Mouse (Mus musculus): ENCODE results near the gene Npas2.

Npas2 gene

DNA sequence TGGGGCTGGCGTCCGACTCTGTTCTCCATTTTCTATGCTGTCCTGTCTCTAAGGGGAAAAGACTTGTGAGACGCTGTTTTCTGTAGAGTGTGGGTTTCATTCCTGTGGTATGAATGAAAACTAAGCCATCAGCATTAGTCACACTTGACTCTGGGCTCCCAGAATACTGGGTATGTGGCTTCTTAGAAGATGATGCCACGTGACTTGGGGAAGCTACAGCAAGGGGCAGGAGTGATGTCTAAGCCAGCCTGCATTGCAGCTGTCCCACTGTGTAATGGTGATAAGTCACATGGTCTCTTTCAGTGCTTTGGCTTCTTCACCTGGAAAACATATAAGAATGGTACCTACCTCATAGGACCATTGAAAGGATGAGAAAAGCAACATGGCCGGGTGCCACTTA lies 88.4 kb downstream of the Npas2 start:
- in situ Hi-C loops (cut with MseI, MboI) = no loop called here

DNA sequence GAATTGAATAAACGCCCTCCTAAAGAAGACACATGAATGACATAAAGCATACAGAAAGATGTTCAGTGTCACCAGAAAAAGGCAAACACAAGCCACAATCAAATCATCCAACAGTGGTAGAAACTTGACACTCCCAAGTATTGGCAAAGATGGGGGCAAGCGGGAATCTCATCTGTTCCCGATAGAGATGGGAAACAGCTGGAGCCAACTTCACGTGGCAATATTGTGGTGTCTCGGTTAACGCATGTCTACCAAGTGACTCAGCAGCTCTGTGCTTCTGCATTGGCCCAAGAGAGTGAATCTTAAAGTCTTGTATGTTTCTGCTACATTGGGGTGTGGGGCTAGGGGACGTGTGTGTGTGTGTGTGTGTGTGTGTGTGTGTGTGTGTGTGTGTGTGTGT lies 89.8 kb downstream of the Npas2 start:
- in situ Hi-C loops (cut with MseI, MboI) = no loop called here

DNA sequence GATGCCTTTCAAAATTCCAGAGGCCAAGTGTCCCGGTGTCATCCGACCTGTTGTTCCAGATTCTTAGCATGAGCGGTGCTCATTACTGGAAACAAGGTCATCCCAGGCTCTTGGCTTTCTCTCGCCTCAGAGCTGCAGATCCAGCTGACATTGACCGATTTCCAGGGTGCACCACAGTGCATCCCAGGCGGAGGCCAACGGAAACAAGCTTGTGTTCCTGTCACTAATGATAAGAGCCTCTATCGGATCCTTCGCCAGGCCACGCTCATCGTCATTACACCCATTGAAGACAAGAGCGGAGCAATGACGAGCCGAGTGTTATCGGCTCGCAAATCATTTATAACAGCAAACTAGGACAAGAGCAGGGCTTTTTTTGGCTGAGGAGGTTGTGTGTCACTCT lies 91.3 kb downstream of the Npas2 start:
- in situ Hi-C loops (cut with MseI, MboI) = no loop called here

DNA sequence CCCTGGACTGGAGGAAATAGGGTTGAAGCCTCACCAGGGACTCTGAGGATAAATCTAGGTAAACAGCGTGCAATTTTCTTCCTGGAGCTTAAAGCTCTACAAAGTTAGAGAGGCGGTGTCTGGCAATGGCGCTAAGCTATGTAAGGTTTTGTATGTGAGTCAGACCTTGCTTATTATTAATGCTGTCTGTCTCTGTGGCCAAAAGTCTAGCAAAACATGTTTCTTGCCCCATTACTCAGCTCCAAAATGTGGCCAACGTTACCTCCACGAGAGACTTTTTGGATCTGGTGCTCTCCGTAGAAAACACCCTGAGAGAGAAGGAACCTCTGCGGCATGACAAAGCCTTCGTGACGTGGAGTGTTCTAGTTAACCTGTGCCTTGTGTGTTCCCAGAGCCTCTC lies 93.5 kb downstream of the Npas2 start:
- in situ Hi-C loops (cut with MseI, MboI) = no loop called here

DNA sequence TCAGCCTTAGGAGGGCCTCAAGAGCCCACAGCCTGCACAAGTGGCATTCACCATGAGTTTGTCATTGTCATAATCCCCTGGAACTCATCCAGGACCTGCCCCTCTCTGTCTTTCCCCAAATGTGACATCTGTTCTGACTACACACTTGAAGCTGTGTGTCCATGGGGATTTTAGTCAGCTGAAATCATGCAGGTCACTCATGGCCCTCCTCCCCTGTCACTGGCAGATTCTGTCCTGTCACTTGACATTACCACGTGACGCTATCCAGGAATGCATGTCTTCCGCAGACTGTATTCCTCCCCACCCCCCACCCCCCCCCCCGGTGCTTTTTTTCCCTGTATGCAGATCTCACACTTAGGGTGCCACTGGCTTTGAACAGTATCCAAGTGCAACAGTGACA lies 94.3 kb downstream of the Npas2 start:
- in situ Hi-C loops (cut with MseI, MboI) = no loop called here

DNA sequence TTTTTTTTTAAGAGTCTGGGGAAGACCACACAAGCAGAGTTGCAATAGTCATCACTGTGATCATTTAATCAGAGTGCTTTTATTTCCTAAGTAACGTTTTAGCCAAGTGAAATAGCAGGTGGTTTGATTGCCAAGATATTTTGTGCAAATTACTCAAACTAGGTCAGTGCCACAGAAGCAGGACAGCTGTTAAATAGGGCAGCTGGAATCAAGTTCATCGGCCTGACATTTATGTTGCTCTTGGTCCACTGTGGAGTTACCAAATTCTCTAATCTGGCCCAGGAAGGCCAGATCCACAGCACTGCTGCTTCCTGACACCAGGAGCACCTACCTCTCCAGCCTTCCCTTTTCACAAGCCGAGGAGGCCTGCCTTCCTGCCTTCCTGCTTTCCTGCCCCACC lies 94.9 kb downstream of the Npas2 start:
- in situ Hi-C loops (cut with MseI, MboI) = no loop called here

DNA sequence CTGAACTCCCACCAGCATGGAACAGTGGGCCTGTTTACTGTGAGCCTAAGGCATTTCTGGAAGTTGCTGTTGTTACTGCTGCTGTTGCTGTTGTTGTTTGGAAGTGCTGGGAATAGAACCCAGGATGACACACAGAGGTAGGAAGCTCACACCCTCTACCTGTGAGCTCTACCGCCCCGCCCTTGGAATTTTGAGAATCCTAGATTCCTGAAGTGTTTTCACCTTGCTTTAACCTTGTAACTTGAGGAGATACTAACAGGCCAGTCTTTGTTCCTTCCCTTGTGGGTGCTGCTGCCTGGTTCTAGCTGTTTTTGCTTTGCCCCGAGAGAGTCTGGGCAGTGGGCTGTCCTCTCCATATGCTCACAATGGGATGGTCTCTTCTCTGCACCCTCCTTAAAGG lies 98.5 kb downstream of the Npas2 start:
- in situ Hi-C loops (cut with MseI, MboI) = no loop called here

DNA sequence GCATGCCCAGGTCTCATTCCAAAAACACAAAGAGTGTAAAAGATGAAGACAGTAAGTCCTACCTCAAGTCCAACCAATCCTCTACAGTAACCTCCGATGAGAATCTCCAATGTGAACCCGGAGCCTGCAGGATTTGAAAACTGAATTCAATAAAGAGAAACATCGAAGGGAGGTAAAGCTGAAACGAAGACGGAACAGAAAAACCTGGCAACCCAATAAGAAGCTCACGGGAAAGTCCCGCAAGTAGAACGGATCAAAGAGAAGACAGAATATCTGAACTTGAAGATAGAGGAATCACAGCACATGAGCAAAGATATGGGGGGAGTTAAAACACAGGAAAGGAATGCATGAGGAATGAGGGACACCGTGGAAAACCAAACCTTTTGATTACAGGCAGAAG lies 104.8 kb downstream of the Npas2 start:
- in situ Hi-C loops (cut with MseI, MboI) = no loop called here

DNA sequence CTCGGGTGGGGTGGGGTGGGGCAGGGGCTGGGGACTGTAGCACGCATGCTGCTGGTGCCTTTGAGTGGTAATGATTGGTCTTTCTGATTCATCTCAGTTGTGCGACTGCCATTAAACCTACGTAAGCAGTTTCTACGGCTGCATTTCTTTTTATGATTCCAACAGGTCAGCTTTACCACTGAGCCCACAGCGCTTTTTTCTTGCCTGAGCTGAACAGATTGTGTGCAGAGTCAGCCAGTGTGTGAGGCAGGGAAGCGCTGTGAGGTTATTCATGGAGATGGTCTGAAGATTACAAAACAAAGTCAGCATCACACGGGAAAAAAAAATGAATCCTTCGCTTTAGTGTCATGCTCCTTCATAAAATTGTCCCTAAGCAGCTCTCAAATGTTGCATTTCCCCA lies 106.7 kb downstream of the Npas2 start:
- in situ Hi-C loops (cut with MseI, MboI) = no loop called here

DNA sequence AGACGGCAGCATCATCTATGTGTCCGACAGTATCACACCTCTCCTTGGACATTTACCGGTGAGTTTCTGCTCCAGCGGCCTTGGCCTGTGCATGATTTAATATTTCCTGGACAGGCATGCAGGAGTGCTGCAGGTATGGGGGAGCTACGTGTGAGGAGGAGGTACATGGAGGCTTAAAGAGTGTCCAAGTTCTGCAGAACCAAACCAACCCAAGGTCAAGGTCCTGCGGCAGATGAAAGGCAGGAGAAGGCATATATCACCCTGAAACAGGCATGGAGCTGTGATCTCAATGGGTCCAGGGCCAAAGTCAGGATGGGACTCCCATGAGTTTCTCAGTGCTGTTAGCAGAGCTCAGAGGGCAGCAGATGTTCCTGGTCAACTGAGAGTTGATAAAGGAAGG lies 107.1 kb downstream of the Npas2 start:
- in situ Hi-C loops (cut with MseI, MboI) = no loop called here

DNA sequence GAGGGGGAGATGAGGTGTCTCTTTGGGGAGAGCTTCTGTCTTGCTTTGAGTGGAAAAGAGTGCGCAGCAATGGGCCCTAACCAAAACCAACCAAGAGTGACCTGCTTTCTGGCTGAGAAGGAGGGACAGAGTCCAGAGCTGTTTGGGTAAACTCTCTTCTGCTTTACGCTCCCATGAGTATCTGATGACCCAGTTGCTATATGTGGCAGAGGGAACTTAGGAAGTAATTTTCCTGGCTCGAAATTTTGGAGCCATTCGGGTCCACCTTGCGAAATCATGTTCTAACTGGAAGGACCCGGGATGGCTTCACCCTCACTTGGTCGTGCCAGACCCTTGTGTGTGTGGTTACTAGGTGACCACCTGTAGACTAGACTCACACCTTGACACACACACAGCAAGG lies 108.7 kb downstream of the Npas2 start:
- in situ Hi-C loops (cut with MseI, MboI) = no loop called here

DNA sequence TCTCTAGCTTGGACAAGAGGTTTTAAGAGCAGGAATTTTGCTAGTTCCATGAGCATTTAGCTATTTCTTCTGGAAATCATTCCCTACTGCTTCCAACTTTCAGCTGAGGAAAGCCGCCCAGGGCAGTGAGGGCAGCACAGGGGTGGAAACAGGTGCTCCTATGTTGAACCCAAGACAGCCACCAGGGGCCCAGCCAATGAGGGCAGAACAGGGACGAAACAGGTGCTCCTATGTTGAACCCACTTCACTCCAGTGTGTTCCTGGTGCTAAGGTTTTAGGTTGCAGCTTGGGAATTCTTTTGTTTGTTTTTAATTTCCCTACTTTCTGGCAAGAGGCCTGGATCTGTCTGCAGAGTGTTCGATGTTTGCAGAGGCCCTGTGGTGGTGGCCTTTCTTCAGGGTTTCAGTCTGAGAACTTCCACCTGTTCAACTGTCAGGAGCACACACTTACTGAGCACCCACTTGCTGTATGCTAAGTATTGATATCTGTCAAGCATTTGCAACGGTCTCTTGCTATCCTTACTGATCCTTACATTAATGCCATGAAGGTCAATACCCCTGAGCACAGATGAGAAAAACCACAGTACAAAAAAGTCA lies 109.6 kb downstream of the Npas2 start:
- in situ Hi-C loops (cut with MseI, MboI) = no loop called here

DNA sequence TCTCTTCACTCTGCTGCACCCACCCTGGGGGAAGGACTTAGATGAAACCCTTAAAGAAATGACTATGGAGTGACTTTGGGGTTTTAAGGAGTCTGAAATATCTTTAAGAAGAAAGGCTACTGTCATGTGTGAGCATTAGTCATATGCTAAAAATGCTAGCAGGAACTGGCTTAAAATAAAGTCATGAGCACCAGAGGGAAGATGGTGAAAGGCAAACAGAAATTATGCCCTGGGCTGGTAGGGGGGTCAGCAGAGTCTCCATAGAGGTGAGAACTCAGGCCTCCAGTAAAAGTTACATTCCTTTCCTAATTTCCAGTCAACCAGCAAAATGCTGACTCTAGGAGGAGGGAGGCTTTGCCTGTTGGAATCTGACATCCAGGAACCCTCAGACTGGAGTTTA lies 113.8 kb downstream of the Npas2 start:
- in situ Hi-C loops (cut with MseI, MboI) = no loop called here

DNA sequence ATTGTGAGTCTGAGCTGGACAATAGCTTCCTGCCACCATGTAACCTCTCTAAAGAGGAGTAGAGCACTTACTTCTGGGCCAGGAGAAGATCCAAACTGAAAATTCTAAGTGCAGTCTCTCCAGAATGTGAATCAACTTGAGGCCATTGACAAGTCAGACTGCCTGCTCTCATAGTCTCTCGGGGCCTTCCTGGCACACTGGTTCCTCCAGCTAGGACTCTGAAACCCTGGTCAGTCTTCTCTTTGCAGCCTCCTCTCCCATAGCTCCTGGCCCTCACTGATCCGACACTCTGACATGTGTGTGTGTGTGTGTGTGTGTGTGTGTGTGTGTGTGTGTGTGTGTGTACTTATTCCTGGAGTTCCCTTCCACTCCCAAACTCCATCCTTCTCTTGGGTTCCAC lies 114.4 kb downstream of the Npas2 start:
- in situ Hi-C loops (cut with MseI, MboI) = no loop called here

DNA sequence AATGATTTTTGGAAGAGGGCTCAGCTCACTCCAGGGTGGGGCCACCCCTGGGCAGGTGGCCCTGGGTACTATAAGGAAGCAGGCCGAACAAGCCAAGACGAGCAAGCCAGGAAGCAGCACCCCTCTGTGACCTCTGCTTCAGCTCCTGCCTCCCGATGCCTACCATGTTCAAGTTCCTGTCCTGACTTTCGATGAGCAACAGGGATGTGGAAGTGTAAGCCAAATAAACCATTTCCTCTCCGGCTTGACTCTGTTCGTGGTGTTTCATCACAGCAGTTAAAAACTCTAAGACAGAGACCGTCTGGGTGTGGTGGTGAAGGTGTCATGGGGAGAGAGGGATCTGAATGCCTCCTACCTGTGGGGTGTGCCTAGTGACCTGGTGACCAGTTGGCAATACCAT lies 116.0 kb downstream of the Npas2 start:
- in situ Hi-C loops (cut with MseI, MboI) = no loop called here

DNA sequence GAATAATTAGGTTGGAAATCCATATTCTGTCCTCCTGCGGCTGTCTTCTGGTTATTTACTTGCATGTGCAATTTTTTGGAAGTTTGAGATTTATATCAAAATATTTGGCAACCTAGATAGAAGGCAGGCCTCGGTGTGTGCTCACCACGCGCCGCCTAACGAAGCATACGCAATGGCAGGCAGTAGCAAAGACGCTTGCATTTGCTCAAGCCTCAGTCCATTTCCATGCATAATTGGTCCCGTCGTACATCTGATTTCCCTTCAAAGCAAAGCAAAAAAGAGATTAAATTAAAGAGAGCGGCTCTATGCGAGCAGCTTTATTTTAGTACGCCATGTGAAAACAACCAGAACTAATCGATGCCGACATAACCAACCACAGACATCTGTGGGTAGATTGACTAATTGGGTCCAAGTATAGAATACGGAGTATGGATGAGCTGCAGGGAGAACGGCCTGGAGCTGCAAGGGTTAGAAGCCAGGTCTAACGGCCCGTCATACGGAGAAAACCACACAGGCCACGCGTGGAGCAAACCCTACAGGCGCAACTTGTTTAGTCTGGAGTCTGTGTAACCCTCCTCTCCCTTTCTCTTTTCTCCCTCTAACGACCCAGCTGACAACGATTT lies 118.9 kb downstream of the Npas2 start:
- in situ Hi-C loops (cut with MseI, MboI) = no loop called here

DNA sequence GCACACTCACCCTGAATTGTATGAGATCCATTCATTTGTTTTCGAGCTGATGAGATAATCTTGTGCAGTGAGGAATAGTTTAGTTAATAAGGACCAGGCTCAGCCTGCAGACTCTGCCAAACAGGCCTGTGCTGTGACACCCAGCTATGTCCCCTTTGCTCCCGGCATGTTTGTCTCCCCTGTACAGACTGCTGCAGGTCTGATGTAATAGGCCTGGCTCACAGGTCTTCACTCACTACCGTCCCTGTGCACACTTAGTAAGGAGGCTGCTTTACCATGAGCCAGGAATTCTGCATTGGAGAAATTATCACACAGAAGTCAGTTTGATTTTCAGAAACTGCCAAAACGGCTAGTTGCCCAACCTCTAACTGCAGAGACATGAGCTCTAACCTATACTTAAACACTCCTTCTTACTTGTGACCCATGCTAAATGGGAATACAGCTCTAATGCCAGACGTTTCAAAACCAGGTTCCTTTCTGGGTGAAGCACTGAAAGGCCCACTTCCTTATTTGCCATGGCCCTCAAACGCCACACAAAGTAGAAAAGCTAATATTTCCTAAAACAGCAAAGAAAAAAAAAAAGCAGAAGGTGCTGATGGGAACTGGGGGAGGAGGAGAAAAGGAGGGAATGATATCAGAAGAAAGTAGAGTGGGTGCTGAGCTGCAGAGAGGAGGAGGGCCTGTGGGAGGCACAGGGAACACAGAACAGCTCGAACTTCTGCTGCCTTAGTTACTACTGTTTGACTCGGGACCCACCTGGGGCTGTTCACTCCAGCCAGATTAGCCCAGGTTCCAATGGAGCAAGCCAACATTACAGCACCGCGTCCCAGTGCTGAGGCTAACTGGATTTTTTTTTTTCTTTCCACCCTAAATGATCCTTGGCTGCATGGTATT lies 120.1 kb downstream of the Npas2 start:
- in situ Hi-C loops (cut with MseI, MboI) = no loop called here

DNA sequence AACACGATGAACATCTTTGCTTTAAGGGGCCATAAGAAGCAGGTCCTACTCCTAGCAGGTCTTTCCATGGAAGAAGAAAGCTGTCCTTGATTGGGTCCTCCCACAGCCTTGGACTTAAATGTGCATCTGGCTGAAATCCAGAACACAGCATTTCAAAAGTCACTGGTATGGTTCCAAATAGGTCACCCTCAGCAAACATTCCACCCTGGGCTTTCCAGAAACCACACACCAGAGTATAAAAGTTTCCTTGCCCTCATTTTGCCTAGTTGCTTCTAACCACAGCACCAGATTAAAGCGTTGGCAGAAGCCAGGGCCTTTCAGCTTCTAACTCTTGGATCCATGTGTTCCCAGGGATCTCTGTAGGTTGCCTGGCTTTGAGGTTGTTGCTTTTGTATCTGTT lies 124.4 kb downstream of the Npas2 start:
- in situ Hi-C loops (cut with MseI, MboI) = no loop called here

DNA sequence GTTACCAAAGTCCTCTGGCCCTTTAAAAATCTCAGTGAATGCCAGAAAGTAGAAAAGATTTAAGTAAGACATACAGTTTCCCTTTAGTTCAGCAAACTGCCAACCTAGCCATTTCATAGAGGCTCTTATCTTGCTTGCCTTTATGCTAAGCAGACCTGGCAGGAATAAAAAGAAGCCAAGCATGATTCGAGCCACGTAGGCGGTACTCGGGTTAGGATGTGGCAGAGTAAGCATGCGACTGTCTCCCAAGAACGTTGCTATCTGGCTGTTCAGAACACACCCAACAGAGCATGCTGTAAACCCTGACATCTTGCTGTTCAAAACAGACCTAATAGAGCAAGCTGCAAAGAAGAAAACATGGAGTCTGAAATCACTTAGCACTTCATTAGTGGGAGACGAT lies 125.3 kb downstream of the Npas2 start:
- in situ Hi-C loops (cut with MseI, MboI) = no loop called here

DNA sequence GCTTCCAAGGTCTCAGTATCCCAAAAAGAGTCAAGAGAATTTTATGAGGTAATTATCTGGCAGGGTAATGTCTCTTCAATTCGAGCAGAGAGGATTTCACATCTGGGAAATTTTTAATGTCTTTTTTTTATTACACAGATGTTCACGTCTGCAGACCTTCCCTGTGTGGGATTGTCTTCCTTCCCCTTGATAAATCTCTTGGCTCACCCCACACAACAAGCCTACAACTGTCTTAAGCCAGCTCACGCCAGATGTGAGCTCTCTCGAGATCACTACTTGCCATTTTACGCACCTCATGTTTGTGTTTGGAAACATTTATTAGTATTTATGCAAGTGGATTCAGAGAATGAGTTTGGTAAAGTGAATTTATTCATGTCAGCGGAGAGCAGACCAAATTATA lies 128.4 kb downstream of the Npas2 start:
- in situ Hi-C loops (cut with MseI, MboI) = no loop called here

DNA sequence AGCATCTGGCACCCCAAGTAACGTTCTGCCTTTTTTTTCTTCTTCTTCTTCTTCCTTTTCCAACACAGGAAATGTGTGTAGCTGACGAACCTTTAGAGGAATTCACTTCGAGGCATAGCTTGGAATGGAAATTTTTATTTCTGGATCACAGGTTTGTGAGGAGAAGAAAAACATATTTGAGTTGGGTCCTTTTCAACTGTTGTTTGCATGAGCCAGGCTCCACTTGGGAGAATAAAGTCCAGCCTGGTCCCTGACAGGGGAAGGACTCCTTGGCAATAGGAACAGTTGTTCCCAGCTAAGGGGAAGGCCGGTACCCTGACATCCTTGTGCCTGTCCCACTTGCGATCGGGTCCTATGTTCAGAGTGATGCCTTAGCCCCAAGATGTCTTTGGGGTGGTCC lies 131.7 kb downstream of the Npas2 start:
- in situ Hi-C loops (cut with MseI, MboI) = no loop called here

DNA sequence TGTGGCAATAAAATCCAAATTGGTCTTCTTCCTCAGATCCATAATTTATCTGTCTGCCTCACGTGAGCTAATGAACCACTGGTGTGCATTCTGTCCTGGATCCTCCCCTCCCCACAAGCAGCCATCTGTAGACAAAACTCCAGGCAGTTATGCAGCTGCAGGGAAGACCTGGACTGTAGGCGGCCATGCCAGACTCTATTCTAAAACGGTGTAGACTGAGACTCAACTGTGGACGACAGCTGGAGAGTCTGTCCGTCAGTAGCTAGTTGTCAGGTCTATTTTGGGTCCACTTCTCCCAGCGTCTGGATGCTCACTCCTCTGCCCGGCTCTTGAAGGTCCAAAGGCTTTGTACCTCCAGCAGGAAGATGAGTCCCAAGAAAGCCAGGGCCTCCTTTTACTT lies 134.0 kb downstream of the Npas2 start:
- in situ Hi-C loops (cut with MseI, MboI) = no loop called here
